Mouse (Mus musculus) cerebellum, adult 9-11 months (tissue): ENCODE measurements around the gene Rpl21.

Experiments used
- DNase-seq: peaks from one replicate; pipeline ENCODE4 v3.0.0; 2022

Rpl21 gene

DNA sequence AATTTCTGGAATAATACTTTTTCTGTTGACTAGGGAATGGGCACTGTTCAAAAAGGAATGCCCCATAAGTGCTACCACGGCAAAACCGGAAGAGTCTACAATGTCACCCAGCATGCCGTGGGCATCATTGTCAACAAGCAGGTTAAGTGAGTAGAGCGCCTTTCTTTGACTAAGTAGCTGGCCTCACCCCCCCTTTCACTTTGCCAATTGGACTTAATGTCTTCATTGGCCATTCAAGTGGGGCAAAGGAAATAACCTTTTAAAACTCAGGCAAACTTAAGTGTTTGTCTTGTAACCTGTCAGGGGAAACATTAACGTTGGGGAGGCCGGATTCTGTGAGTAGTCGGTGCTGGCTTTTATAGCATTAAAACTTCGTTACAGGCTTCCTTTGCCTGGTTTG, 2.3 kb downstream of the Rpl21 start:
- no peak for DNase-seq

DNA sequence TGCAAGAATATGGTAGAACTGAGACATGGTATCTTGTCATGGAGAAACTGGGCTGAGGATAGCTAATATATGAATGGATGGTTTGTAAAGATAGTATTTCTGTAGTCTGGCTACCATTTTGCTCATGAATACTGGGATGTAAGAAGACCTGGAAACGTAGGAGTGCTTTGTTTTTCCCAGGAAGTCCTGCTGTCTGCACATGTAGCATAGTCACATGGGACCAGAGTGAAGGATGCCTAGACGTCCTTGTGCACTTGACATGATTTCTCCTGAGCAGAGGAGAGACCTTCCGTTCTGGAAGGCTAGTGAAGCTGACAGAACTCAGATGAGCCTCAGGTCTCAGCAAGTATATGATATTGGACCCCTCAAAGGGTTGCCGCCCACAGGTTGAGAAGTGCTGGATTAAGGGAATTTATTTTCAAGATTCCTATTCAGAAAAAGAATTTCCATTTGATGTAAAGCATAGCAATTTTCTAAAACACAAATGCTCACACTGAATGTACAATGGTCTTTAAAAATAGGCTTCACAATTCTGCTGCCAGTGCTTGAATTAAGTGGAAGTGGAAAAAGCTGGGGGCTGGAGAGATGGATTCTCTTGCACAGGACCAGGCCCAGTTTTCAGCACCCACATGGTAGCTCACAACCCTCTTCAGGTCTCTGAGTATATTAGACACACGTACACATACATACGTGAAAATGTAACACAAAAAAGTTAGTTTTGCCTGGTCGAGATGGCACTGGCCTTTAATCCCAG, 5.5 kb downstream of the Rpl21 start:
- no peak for DNase-seq

DNA sequence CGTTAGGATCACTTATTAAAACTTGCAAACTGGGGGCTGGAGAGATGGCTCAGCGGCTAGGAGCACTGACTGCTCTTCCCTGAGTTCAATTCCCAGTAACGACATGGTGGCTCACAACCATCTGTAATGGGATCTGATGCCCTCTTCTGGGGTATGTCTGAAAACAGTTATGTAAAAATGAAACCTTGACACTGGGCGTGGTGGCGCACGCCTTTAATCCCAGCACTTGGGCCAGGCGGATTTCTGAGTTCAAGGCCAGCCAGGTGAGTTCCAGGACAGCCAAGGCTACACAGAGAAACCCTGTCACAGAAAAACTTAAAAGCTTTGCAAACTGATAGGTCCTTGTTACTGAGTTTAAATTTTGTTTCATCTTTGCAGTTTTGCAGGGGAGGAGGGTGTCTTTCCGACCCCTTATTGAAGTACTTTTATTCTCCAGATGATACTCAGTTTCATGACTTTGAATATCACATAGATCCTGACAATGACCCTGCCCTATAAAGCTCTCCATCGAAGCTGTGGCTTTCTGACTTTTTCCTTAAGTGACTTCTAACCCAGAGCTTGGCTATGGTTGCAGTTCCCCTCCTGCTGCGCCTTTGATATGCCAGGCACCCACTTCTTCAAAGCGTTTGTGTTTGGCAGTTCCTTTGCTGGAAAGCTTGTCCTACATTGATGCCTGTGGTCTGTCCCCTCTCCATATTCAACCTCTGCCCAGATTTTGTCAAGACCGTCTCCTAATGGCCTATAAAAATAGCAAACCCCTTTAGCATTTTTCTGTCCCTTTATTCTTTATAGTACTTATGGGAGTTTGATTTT, 6.4 kb downstream of the Rpl21 start:
- DNase-seq = no peak

DNA sequence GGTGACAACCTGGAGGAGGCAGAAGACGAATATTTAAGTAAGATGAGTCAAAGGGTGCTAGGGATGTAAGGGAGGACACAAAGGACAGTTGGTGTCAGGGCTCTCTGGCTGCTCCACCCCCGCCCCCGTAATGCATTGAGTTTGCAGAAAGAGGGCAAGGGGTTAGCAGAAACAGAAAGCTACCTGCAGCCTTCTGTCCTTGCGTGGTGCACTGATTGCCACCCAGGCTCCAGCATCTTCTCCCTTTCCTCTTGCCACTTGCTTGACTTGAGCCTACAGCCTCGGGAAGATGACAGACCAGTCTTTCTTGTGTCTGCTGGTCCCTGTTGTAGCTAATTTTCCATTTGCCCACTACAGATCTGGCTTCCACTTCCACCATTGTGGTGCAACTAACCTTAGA, 7.1 kb downstream of the Rpl21 start:
- no peak for DNase-seq

DNA sequence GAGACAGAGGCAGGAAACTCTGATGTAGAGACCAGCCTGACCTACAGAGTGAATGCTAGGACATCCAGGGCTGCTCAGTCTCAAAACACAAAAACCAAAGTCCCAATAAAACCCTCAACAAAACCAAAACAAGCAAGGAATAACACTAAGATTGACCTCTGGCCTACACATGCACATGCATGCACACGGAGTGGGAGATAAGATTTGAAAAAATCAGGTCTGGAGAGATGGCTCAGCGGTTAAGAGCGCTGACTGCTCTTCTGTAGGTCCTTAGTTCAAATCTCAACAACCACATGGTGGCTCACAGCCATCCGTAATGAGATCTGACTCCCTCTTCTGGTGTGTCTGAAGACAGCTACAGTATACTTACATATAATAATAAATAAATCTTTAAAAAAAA, 7.7 kb downstream of the Rpl21 start:
- no peak for DNase-seq

DNA sequence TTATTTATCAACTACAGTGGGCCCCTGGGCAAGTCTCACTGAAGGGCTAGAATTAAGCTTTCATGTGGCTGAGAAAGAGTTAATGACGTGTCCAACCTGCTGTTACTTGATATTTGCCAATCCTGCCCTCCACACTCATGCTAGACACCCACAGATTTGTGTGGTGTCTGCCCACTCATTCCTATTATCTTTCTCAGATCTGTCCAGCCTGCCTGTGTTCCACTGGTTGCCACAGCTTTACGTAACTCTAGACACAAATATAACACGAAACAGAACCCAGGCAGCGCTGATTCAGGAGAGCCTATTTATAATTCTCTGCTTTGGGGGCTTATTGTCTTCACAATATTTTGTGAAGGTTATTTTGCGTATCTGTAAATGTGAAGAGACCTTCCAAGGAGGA, 8.6 kb downstream of the Rpl21 start:
- DNase-seq = no peak

DNA sequence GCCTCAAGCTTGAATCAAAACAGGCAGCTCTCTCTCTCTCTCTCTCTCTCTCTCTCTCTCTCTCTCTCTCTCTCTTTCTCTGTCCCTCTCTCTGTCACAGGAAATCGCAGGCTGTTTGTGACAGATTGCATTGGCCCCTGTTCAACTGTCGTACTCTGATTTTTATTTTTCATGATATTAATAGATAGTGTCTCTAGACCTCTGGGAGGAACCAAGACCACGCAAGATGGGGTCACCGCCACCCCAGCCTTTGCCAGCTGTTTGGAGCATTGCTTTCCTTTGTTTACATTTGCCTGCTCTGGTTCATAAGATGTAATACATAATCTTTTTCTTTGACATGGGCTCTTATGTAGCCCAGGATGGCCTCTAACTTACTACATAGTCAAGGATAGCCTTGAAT, 9.3 kb downstream of the Rpl21 start:
- DNase-seq = no peak

DNA sequence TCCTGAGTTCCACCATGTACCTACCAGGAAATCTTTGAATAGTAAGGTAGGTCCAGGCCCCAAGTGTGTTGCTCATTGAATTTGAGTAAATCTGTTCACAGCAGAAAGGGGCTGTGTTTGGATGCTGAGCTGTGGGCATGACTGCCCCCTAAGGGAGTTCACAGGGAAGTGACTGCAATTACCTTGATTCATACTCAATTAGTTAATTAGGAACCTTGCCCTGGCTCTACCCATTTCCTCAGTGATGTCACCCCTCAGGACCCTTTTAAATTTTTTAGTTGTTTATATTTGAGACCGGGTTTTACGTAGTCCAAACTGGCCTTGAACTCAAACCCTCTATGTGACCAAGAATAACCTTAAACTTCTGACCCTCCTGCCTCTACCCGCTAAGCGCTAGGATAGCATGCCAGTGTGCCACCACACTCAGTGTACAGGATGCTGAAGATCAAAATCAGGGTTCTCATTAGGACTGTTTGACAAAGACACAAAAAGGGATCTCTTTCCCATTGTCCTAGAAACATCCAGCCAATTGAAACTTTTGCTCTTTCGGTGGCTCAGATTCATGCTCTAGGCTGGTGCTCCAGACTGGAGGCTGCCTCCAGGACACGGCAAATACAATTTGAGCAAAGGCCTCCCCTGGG, 11.7 kb downstream of the Rpl21 start:
- no peak for DNase-seq

DNA sequence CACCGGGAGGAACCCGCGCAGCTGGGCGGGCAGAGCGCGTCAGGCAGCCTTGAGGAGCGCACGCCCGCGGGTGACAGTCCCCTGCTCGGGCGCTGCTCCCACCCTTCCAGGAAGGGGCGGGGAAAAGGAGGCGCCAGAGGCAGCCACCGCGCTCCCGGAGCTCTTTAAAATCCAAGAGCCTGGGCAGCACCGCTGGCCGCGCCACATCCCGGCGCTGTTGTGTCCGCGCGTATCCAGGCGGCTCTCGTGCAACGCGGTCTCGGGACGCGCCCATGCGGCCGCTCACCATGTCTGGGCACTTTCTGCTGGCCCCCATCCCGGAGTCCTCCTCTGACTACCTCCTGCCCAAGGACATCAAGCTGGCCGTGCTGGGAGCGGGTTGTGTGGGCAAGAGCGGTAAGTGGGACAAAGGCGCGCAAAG, 12.3 kb downstream of the Rpl21 start, which contains the start of gene Rasl11a:
Gene Rasl11a, plus strand, starts transcription at position 127 of the 421 bp plus-strand sequence.
- peak; percentile 66 for DNase-seq

DNA sequence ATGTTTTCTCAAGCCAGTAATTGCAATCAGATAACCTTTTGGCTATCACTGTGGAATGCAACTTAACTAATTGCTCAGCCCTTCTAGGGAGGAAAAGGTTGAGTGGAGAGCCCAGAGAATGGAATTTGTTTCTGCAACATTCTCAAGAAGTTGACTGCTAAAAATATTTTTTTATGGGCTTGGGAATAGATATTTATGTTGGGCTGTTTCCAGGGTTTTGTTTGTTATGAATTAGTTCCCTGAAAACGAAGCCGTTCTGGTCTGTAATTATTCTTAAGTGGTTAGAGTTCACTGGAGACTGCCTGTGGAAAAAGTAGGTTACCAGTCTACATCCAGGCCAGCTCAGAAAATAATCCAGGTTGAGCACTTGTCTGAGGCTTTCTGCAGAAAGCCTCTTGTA, 13.8 kb downstream of the Rpl21 start:
- DNase-seq = no peak

DNA sequence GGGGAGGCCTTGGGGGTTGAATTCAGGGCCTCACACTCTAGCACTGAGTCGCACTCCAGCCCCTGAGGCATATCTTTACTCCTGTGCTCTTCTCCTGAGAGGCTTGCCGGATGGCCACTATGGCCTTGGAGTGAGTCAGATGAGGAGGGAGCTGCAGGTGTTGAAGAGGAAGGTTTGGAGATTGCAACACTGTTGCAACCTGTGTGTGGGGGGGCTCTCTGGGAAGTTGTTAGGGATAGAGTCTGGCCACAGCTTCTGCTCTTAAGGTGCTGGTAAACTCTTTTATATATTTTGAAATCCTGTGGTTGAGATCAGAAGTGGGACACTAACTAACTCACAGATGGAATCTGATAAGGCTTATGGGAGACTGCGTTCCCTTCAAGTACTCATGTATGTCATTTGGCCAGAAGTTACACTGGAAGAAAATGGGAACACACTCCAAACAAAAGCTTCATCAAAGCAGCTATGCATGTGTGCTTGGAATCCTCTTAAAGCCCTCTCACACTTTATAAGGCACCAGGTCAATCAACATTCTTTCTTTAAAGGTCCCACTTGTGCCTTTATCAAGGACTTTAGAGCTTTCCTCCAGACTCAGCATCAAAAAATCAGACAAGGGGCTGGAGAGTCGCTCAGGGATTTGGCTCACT, 16.4 kb downstream of the Rpl21 start:
- no peak for DNase-seq

DNA sequence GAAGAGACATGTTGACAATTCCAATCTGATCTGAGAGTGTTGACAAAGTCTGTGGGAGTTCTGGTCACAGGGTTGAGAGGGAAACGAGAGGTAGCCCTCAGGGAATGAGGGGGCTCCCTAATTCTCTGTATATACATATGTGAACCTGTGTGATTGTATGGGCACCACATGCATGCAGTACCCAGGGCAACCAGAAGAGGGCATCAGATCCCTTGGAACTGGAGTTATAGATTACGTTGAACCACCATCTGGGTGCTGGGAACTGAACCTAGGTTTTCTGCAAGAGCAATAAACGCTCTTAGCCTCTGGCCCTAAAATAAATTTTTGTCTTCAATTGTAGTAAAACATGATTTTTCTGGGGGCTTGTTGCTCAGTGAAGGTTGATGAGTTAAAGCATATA, 23.4 kb downstream of the Rpl21 start:
- no peak for DNase-seq

DNA sequence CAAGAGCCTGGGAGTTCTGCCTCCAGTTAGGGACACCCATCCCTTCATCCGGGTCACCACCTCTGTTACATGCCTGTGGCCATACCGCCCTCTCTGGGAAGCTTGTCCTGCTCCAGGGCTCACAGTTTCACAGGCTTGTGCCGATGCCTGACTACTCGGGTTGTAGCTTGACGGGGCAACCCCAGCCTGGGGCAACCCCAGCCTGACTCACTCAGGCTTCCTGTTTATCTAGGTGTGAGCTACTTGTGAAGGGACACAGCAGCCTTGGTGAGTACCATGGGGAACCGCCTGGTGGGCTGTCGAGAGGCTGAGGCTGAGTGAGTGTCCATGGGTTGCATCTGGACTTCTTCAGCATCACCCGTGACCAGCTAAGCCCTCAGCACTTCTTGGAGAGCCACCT, 24.9 kb downstream of the Rpl21 start:
- DNase-seq = no peak

DNA sequence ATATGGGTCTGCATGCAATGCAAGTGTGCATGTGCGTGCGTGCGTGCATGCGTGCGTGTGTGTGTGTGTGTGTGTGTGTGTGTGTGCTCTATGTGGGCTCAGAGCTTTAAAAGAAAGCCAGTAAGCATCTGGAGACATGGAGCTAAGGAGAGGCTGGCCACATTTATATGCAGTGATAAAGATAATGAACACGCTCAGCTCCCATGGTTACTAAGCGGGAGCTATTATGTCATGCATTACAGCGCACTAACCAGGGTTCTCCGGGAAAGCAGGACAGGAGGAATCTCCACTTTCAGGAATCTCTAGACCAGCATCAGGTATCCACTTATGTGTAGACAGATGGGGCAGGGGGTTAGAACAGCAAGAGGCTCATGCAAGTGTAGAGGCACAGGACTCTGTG, 26.1 kb downstream of the Rpl21 start:
- no peak for DNase-seq

DNA sequence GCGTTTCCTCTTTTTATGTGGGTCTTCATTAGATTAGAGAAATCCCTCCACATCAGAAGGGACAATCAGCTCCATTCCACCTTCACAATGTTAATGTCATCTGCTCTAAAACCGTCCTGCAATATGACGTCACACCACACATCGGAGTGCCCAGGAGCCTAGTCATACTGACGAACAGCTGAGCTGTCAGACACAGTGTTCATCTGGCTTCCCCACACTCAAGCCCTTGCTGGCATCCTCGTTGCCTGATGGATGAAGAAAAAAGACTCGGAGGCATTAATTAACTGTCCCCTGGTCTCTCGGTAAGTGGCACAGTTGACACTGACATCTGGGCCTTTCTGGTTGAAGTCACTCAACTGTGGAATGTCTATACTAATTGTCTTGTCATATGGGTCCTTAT, 26.6 kb downstream of the Rpl21 start:
- DNase-seq = no peak

DNA sequence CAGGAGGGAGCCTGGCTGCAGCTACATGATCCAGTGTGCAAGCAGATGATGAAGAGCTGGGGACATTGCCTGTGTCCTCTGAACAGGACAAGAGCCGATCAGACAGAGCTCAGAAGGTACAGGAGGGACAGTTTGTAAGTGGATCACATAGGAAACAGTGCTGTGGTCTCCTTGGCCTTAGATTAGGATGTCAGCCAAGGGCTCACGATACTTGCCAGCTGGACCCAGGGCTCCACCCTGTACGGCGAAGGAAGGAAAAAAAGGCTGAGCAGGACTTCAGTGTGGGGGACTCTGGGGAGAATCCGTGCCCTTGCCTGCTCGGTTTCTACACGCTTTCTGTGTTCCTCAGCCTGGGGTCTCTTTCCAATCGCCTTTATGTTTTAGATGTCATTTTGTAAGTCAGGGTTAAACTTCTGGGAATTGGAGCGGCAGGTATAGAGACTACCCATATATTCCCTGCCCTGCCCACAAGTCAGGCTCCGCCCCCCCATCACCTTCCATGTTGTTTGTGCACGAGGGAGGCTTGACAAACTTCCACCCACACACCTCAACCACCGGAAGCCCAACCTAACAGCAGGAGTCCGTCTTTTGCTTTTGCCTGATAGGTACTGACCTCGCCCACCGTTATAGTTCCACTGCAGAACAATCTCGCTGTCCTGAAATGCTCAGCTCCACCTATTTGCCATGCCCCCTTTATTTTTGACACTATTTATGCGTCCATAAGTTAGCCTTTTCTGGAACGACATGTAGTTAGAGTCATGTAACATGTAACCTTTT, 27.7 kb downstream of the Rpl21 start:
- no peak for DNase-seq

DNA sequence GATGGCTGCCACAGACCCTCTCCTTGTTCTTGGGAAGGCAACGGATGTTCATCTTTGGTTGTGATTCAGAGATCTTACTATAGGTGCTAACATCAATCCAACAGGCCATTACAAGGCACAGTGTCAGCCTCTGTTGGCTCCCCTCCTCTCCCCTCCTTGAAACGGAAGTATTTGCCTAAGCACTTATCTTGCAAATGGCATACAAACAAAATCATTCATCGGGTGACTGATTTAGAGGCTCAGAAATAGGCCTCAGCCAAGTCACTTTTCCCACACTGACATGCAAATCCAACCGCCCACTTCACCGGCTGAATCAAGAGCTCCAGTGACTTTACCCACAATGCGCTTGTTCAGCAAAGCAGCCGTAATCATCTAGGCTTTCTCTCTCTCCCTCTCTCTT, 28.9 kb downstream of the Rpl21 start:
- DNase-seq = no peak

DNA sequence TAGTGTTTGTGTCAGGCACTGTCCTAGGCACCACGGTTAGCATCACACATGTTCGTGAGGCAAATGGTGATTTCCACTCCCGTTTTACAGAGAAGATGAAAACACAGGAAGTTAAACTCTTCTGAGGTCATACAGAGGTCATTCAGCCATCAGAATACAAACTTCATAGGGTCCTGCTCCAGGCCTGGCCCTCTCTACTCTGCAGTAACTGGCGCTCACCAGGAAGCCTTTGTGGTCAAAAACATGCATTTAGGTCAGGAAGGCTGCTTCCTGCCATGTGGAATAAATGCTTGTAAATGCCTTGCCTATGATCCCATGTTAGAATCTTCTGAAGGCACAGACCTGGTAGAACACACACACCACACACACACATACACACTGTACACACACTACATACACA, 32.8 kb downstream of the Rpl21 start:
- no peak for DNase-seq

DNA sequence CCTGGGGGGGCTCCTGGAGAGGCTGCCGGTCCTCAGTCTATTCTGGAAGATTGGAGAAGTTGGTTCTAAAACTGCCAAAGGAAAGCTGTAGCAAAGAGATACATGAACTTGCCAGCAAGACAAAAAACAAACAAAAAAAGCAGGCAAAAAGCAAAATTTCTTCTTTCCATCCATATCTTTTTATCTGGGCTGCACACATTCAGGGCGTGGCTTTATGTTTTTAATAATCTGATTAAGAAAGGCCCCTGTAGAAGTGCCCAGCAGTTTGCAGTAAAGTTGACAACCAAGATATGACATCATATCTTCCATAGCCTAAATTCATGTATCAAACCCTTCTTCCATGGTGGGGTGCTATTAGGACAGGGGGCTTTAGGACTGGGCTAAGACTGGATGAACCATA, 33.6 kb downstream of the Rpl21 start:
- no peak for DNase-seq

DNA sequence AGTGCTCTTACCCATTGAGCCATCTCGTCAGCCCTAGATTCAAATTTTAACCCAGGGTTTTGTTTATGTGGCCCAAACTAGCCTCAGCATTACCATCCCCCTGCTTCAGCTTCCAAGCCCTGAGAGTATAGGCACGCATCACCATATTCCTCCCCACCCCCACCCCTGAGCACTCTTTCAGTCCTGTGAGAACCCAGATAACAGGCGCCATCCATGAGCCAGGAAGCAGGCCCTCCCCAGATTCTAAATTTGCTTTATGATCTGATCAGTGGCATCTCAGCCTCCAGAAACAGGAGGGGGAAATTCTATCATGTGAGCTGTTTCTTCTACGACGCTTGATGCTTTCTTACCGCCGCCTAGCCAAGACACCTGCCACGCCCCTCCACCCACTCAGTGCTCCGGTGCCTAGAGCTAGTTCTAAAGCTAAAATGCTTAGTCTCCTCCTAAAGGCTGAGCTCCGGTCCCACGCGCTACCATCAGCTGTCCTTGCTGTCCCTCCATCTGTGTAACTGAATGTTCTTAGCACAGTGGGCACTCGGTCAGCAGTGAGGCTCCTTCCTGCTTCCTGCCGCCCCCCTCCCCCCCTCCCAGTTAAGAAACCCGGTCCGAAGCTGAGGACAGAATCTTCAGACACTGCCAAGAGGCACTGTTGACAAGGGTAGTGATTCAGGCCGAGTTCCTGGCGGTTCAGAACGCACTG, 34.7 kb downstream of the Rpl21 start:
- DNase-seq = peak; percentile 31

DNA sequence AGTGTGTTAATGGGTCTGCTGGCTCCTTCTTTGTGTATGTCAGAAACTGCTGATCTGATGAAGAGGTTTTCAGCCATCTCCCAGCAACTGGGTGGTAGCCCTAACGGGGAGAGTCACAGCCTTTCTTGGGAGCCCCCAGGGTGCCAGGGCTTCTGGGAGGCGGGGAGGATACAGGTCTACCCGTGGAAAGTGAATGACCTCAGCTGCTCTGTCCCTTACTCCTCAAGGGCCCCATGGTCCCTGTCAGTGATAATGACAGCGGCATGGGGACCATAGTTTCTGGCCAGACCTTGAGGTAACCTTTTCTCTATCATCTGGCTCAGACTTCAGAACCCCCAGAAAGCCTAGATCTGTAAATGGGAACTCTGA, 35.2 kb downstream of the Rpl21 start:
- no peak for DNase-seq
